Mouse (Mus musculus) heart, adult 2 months (tissue): ENCODE results near the gene Cuedc1. TPM values are rescaled to one million over a fixed set of nuclear protein-coding genes. Genes with fewer than 3 reads are reported as not detected.

Source experiments
- DNase-seq, 2 experiments: peaks; one replicate each; pipeline ENCODE4 v3.0.0; 2021
- H3K27ac ChIP-seq: fragments of 200-600 bp; 2 replicates; pipeline ENCODE4 v1.8.1; 2022
- H3K27me3 ChIP-seq: fragments of 200-500 bp; 2 replicates; pipeline ENCODE4 v1.6.1; 2012; ENCODE audit warnings: mild to moderate bottlenecking, low read length, inconsistent platforms, mixed read lengths; ENCODE audit not compliant: control insufficient read depth, insufficient read depth
- H3K36me3 ChIP-seq: fragments of 200-500 bp; 2 replicates; pipeline ENCODE4 v1.6.1; 2012; ENCODE audit warnings: low read length, inconsistent platforms; ENCODE audit not compliant: control insufficient read depth, insufficient read depth
- H3K4me1 ChIP-seq: fragments of 200-500 bp; 2 replicates; pipeline ENCODE4 v1.6.1; 2011; ENCODE audit warnings: low read length; ENCODE audit not compliant: control insufficient read depth, insufficient read depth
- H3K4me3 ChIP-seq: fragments of 200-600 bp; 2 replicates; pipeline ENCODE4 v1.8.1; 2022
- H3K79me2 ChIP-seq: fragments of 200-500 bp; replicated peaks from 2 replicates; pipeline ENCODE4 v1.6.1; 2012; ENCODE audit warnings: mild to moderate bottlenecking, inconsistent platforms, low read length, moderate library complexity, mixed read lengths; ENCODE audit not compliant: control insufficient read depth, insufficient read depth
- H3K9ac ChIP-seq: fragments of 200-500 bp; 2 replicates; pipeline ENCODE4 v1.6.1; 2012; ENCODE audit warnings: low read depth, mild to moderate bottlenecking, control low read depth, inconsistent platforms, low read length, mixed read lengths
- CTCF ChIP-seq: fragments of 200-600 bp; IDR thresholded peaks from 2 replicates; pipeline ENCODE4 v1.8.1; 2022; ENCODE audit warnings: antibody characterized with exemption, mild to moderate bottlenecking, moderate library complexity
- EP300 ChIP-seq: fragments of 200-500 bp; IDR thresholded peaks from 2 replicates; pipeline ENCODE4 v1.6.1; 2011; ENCODE audit warnings: low read depth, low read length, control low read depth; ENCODE audit not compliant: insufficient read depth
- POLR2A ChIP-seq: fragments of 200-500 bp; IDR thresholded peaks from 2 replicates; pipeline ENCODE4 v1.6.1; 2011; ENCODE audit warnings: mild to moderate bottlenecking, low read depth, low read length, control low read depth; ENCODE audit not compliant: insufficient read depth
- WGBS: fragments of 180-500 bp; shearing (Covaris S2); methylation state at CpG from one replicate; pipeline ENCODE4 v1.1.7; 2018; 5-methylcytosine and 5-hydroxymethylcytosine counted together
- intact Hi-C: fragments of 180-260 bp; cut with DNase I; formaldehyde crosslinking; loops from one replicate; pipeline ENCODE4 v1.15.1; 2025
- polyA plus RNA-seq: library from polyadenylated mRNA; depleted of rRNA; stranded (reverse); fragments of >200 nt; gene quantifications from 2 replicates; pipeline ENCODE4 v1.2.3, GENCODE M21; 2012
- total RNA-seq, 2 experiments: library from RNA; stranded (reverse); gene quantifications; 2 replicates each; pipeline ENCODE4 v1.2.3; 2021

Cuedc1 gene
- total and polyA plus RNA-seq, 3 experiments, result 36.2 to 55.0 (median 49.8) TPM

DNA sequence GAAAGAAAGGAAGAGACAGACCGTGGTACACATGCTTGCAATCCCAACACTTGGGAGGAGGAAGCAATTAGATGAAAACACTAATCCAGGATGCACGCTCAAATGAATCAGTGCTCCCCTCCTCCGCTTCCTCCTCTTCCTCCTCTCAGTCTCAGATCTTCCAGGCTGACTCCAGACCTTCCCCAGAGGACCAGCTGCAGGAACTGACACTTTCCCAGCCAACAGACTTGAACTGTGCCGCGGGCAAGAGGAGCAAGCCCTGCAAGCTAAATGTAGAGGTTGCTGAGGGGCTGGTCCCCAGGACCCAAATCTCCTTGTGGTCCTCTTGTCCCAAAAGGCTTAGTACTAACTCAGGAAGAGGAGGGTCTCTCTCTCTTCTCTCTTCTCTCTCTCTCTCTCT lies 8.7 kb upstream of the Cuedc1 start:
- TF ChIP-seq POLR2A, result no peak
- no peak for TF ChIP-seq CTCF
- TF ChIP-seq EP300, result no peak
- Histone ChIP-seq H3K4me3 (no peak overlapping the region), H3K9ac (no peak overlapping the region), H3K4me1 (peaks cover 7% of the 10 kb centered on the region), H3K27me3 (no peaks in the 10 kb centered on the region), H3K36me3 (no peaks in the 10 kb centered on the region), H3K79me2 (no peaks in the 10 kb centered on the region), H3K27ac (no peak overlapping the region)
- intact Hi-C loops, result no loop called here
- WGBS, result 32% methylated on average over 5 of the region's 5 CpGs
- no peak for DNase-seq

DNA sequence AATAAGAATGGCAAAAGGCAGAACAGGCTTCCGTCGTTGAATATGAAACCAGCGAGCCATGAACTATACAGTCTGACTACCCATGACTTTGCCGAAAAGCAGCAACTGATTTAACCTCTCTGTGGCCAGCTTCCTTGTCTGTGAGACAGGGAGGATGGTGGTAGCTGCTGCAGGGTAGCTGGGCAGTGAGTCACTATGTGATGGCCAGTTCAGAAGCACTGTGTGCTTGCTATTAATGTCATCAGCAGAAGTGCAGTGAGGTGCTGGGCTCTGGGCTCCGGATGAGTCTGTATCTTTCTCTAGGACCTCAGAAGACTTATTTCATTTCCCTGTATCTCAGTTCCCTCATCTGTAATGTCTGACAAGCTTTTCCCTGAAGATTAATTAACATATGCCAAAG lies 7.6 kb upstream of the Cuedc1 start:
- Histone ChIP-seq H3K27ac (no peak overlapping the region), H3K4me3 (no peak overlapping the region), H3K36me3 (no peaks in the 10 kb centered on the region), H3K9ac (no peak overlapping the region), H3K79me2 (no peaks in the 10 kb centered on the region), H3K27me3 (no peaks in the 10 kb centered on the region), H3K4me1 (peaks cover 7% of the 10 kb centered on the region)
- 76% methylated on average over 5 of the region's 5 CpGs for WGBS
- TF ChIP-seq EP300 (no peak), POLR2A (no peak), CTCF (no peak)
- no peak for DNase-seq
- intact Hi-C loops, result no loop called here

DNA sequence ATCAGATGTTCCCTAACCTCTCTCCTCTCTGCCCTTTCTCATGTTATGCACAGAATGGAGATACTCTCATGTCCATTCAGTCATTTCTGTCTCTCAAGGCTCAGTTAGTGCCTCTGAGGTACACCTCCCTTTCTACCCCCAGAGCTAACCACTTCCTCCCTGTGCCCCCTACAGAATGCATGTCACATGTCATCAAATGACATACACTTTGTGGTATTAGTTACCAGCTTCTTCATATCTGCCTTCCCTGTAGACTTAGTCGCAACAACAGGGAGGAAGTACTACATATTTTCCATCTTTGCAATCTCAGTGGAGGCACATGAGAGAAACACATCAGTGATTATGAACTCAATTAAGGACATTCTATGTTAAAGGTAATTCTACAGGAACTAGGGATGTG lies 5.9 kb upstream of the Cuedc1 start:
- H3K4me3 ChIP-seq, result no peak overlapping the region
- TF ChIP-seq POLR2A, result no peak
- no peak for TF ChIP-seq EP300
- TF ChIP-seq CTCF, result no peak
- no peak for DNase-seq
- peaks cover 7% of the 10 kb centered on the region for H3K4me1 ChIP-seq
- no peak overlapping the region for H3K27ac ChIP-seq
- intact Hi-C loops, result no loop called here
- H3K36me3 ChIP-seq, result no peaks in the 10 kb centered on the region
- no peaks in the 10 kb centered on the region for H3K79me2 ChIP-seq
- WGBS, result 71% methylated on average over 1 of the region's 1 CpGs
- no peak overlapping the region for H3K9ac ChIP-seq
- no peaks in the 10 kb centered on the region for H3K27me3 ChIP-seq

DNA sequence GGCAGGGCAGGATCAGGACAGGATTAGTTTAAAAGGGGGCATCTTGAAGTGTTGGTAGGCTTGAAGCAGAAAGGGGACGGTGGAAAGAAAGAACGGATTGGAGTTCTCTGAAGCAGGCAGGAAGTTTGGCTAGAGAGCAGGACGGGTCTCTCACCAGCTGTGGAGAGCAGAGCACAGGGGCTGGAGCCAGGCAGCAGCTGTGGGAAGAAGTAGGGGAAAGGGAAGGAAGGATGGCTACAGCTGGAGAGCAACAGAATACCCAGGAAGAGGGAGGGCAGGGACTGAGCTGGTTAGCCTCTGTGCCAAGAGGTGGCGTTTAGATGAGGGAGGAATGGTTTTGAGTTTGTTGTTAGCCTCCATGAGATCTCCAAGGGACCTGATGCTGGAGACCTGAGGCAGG lies 685 bp upstream of the Cuedc1 start:
- Histone ChIP-seq H3K4me3 (no peak overlapping the region), H3K9ac (peak overlapping the region; percentile 25), H3K79me2 (peaks cover 1% of the 10 kb centered on the region; the same call in 1 of the 2 replicates), H3K4me1 (peaks cover 10% of the 10 kb centered on the region), H3K27ac (peak overlapping the region; percentile 100), H3K27me3 (no peaks in the 10 kb centered on the region), H3K36me3 (peaks cover 2% of the 10 kb centered on the region; the same call in 1 of the 2 replicates)
- 14% methylated on average over 4 of the region's 4 CpGs for WGBS
- TF ChIP-seq EP300 (0 out of 2 replicates have a peak, but pooled peaks have one; percentile 48), POLR2A (peak; percentile 55; the same call in 1 of the 2 replicates), CTCF (no peak)
- intact Hi-C loops, result no loop called here
- peak; percentile 60 to 64 for DNase-seq

DNA sequence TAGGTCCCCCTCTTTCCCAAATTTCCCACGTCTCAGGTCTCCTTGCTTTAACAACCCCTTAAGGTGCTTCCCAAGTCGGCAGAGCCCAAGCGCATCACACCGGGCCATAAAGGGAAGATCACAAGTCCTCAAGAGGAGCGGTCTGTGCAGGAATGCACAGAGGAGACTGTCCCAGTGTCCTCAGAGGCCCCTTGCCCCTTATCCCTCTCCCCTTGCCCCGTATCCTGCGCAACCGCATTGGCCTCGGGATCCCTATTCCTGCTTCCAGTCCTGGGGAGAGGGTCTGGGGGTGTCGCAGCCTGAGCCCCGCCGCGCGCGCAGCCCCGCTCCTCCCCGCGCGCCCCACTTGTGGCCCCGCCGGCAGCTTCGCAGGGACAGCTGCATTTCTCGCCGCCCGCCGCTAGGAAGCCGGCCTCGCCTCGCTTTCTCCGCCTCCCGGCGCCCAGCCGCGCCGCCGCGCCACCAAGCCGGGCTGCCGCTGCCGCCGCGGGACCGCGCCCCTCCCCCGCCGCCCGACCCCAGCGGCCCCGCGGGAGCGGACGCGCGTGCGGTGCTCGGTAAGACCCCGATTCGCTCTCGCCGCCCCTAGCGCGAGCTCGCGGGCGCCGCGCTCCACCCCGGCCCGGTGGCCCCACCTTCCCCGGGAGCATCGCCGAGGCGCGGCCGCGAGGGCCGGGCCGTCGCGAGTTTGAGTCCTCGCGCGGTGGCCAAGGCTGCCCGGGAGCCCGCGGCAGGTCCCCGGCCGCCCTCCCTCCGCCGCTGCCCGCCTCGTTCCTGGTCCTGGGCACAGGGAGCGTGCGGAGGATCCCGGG lies 1.1 kb downstream of the Cuedc1 start:
- intact Hi-C loops, result loop anchor here (2.0 kb wide), 3 partner anchors 20 to 64 kb away; no protein-coding TSS in a partner anchor
- peak overlapping the region; percentile 99 for H3K9ac ChIP-seq
- peak overlapping the region; percentile 80 for H3K4me3 ChIP-seq
- peak; percentile 59; the same call in 1 of the 2 replicates for TF ChIP-seq EP300
- TF ChIP-seq CTCF, result peak; percentile 77
- no peak for TF ChIP-seq POLR2A
- peaks cover 2% of the 10 kb centered on the region; the same call in 1 of the 2 replicates for H3K36me3 ChIP-seq
- H3K27me3 ChIP-seq, result no peaks in the 10 kb centered on the region
- WGBS, result 1% methylated on average over 91 of the region's 95 CpGs
- peak; percentile 89 to 90 for DNase-seq
- H3K27ac ChIP-seq, result peak overlapping the region; percentile 100
- H3K4me1 ChIP-seq, result peaks cover 10% of the 10 kb centered on the region
- peaks cover 1% of the 10 kb centered on the region; the same call in 1 of the 2 replicates for H3K79me2 ChIP-seq

- peaks cover 3% of the 10 kb centered on the region; the same call in 1 of the 2 replicates for H3K79me2 ChIP-seq
- H3K4me1 ChIP-seq, result peaks cover 12% of the 10 kb centered on the region
- DNase-seq, result peak; percentile 91
- WGBS, result under 1% methylated on average over 36 of the region's 38 CpGs
- peak overlapping the region; percentile 100 for H3K27ac ChIP-seq
- H3K9ac ChIP-seq, result peak overlapping the region; percentile 99
- peaks cover 2% of the 10 kb centered on the region; the same call in 1 of the 2 replicates for H3K36me3 ChIP-seq
- peak overlapping the region; percentile 80 for H3K4me3 ChIP-seq
- H3K27me3 ChIP-seq, result no peaks in the 10 kb centered on the region
- intact Hi-C loops, result loop anchor here (2.0 kb wide), 3 partner anchors 19 to 63 kb away; no protein-coding TSS in a partner anchor
- TF ChIP-seq POLR2A (peak; percentile 81), EP300 (peak; percentile 86; the same call in 1 of the 2 replicates), CTCF (no peak)
These were observed 1.8 kb downstream of the Cuedc1 start for GRCm38 (mm10) chr11:88099599-88100023.
